Mouse (Mus musculus): ENCODE measurements around the gene Ehf. TPM values are rescaled to one million over a fixed set of nuclear protein-coding genes. Genes with fewer than 3 reads are reported as not detected.

The Ehf gene
- total and polyA plus RNA-seq, 3 experiments, result 2.0 TPM; not detected in 2

GRCm38 (mm10) chr2:103220871-103221270 lies 82.2 kb downstream of the Ehf start:
- TF ChIP-seq CTCF (IDR thresholded peaks at IDR 0.05), result no peak
- no peak for TF ChIP-seq EP300 (IDR thresholded peaks at IDR 0.05; ENCODE audit: insufficient read depth, low read depth, low read length)
- no peak for TF ChIP-seq POLR2A (IDR thresholded peaks at IDR 0.05; ENCODE audit: insufficient read depth, low read depth, low read length)
- no peaks in the 10 kb centered on the region for H3K79me2 ChIP-seq (replicated peaks; ENCODE audit: control insufficient read depth, insufficient read depth, low read length)
- no peaks in the 10 kb centered on the region for H3K36me3 ChIP-seq (ENCODE audit: control insufficient read depth, insufficient read depth, low read length)
- H3K4me1 ChIP-seq (ENCODE audit: control insufficient read depth, insufficient read depth, low read length), result no peaks in the 10 kb centered on the region
- no peak overlapping the region for H3K9ac ChIP-seq (ENCODE audit: low read depth, low read length)
- H3K27ac ChIP-seq, result no peak overlapping the region
- H3K4me3 ChIP-seq, result no peak overlapping the region
- intact Hi-C loops (cut with DNase I), result no loop called here
- no peaks in the 10 kb centered on the region for H3K27me3 ChIP-seq (ENCODE audit: control insufficient read depth, insufficient read depth, low read length)
- 86% methylated on average over 2 of the region's 2 CpGs for WGBS
- DNase-seq, result no peak

- WGBS, result 82% methylated on average over 4 of the region's 4 CpGs
- intact Hi-C loops (cut with DNase I), result no loop called here
Measured at GRCm38 (mm10) chr2:103218323-103218722, 84.8 kb downstream of the Ehf start.

GRCm38 (mm10) chr2:103215801-103216200 lies 87.3 kb downstream of the Ehf start:
- Histone ChIP-seq H3K27ac (no peak overlapping the region), H3K36me3 (ENCODE audit: control insufficient read depth, insufficient read depth, low read length) (no peaks in the 10 kb centered on the region), H3K4me1 (ENCODE audit: control insufficient read depth, insufficient read depth, low read length) (no peaks in the 10 kb centered on the region), H3K27me3 (ENCODE audit: control insufficient read depth, insufficient read depth, low read length) (no peaks in the 10 kb centered on the region), H3K4me3 (no peak overlapping the region), H3K79me2 (replicated peaks; ENCODE audit: control insufficient read depth, insufficient read depth, low read length) (no peaks in the 10 kb centered on the region), H3K9ac (ENCODE audit: low read depth, low read length) (no peak overlapping the region)
- 89% methylated on average over 4 of the region's 4 CpGs for WGBS
- TF ChIP-seq EP300 (IDR thresholded peaks at IDR 0.05; ENCODE audit: insufficient read depth, low read depth, low read length) (no peak), CTCF (IDR thresholded peaks at IDR 0.05) (no peak), POLR2A (IDR thresholded peaks at IDR 0.05; ENCODE audit: insufficient read depth, low read depth, low read length) (no peak)
- intact Hi-C loops (cut with DNase I), result no loop called here
- DNase-seq, result no peak

More at GRCm38 (mm10) chr2:103218323-103218722, 84.8 kb downstream of the Ehf start:
- no peak overlapping the region for H3K4me3 ChIP-seq
- no peak for TF ChIP-seq EP300 (IDR thresholded peaks at IDR 0.05; ENCODE audit: insufficient read depth, low read depth, low read length)
- TF ChIP-seq CTCF (IDR thresholded peaks at IDR 0.05), result no peak
- no peak for TF ChIP-seq POLR2A (IDR thresholded peaks at IDR 0.05; ENCODE audit: insufficient read depth, low read depth, low read length)
- H3K36me3 ChIP-seq (ENCODE audit: control insufficient read depth, insufficient read depth, low read length), result no peaks in the 10 kb centered on the region
- DNase-seq, result no peak
- H3K4me1 ChIP-seq (ENCODE audit: control insufficient read depth, insufficient read depth, low read length), result no peaks in the 10 kb centered on the region
- H3K79me2 ChIP-seq (replicated peaks; ENCODE audit: control insufficient read depth, insufficient read depth, low read length), result no peaks in the 10 kb centered on the region
- no peaks in the 10 kb centered on the region for H3K27me3 ChIP-seq (ENCODE audit: control insufficient read depth, insufficient read depth, low read length)
- H3K27ac ChIP-seq, result no peak overlapping the region
- no peak overlapping the region for H3K9ac ChIP-seq (ENCODE audit: low read depth, low read length)

GRCm38 (mm10) chr2:103214861-103215260 lies 88.2 kb downstream of the Ehf start:
- H3K36me3 ChIP-seq (ENCODE audit: control insufficient read depth, insufficient read depth, low read length), result no peaks in the 10 kb centered on the region
- H3K79me2 ChIP-seq (replicated peaks; ENCODE audit: control insufficient read depth, insufficient read depth, low read length), result no peaks in the 10 kb centered on the region
- DNase-seq, result no peak
- no peaks in the 10 kb centered on the region for H3K4me1 ChIP-seq (ENCODE audit: control insufficient read depth, insufficient read depth, low read length)
- H3K9ac ChIP-seq (ENCODE audit: low read depth, low read length), result no peak overlapping the region
- TF ChIP-seq CTCF (IDR thresholded peaks at IDR 0.05) (no peak), EP300 (IDR thresholded peaks at IDR 0.05; ENCODE audit: insufficient read depth, low read depth, low read length) (no peak), POLR2A (IDR thresholded peaks at IDR 0.05; ENCODE audit: insufficient read depth, low read depth, low read length) (no peak)
- intact Hi-C loops (cut with DNase I), result no loop called here
- WGBS, result 88% methylated on average over 8 of the region's 8 CpGs
- H3K27ac ChIP-seq, result no peak overlapping the region
- H3K27me3 ChIP-seq (ENCODE audit: control insufficient read depth, insufficient read depth, low read length), result no peaks in the 10 kb centered on the region
- H3K4me3 ChIP-seq, result no peak overlapping the region

GRCm38 (mm10) chr2:103213547-103213946 lies 89.5 kb downstream of the Ehf start:
- WGBS, result 68% methylated on average over 1 of the region's 1 CpGs
- Histone ChIP-seq H3K27me3 (ENCODE audit: control insufficient read depth, insufficient read depth, low read length) (no peaks in the 10 kb centered on the region), H3K4me1 (ENCODE audit: control insufficient read depth, insufficient read depth, low read length) (no peaks in the 10 kb centered on the region), H3K4me3 (no peak overlapping the region), H3K36me3 (ENCODE audit: control insufficient read depth, insufficient read depth, low read length) (no peaks in the 10 kb centered on the region), H3K27ac (no peak overlapping the region), H3K9ac (ENCODE audit: low read depth, low read length) (no peak overlapping the region), H3K79me2 (replicated peaks; ENCODE audit: control insufficient read depth, insufficient read depth, low read length) (no peaks in the 10 kb centered on the region)
- no peak for TF ChIP-seq EP300 (IDR thresholded peaks at IDR 0.05; ENCODE audit: insufficient read depth, low read depth, low read length)
- TF ChIP-seq POLR2A (IDR thresholded peaks at IDR 0.05; ENCODE audit: insufficient read depth, low read depth, low read length), result no peak
- no peak for TF ChIP-seq CTCF (IDR thresholded peaks at IDR 0.05)
- no peak for DNase-seq
- intact Hi-C loops (cut with DNase I), result no loop called here

Other genes starting within 250 kb of the Ehf start
- 100 to 1,000 TPM; 147 to 162 TPM for gene Pdhx, start 229.8 kb downstream of the Ehf start, total RNA-seq (2021)
- 102 and 124 TPM in 2 replicates for gene Pdhx, start 229.8 kb downstream of the Ehf start, polyA plus RNA-seq (2012; rRNA removed)
- gene Apip, start 229.6 kb downstream of the Ehf start, total RNA-seq (2021), result 10 to 100 TPM; 62.5 to 74.7 TPM
- 44.2 and 65.5 TPM in 2 replicates for gene Apip, start 229.6 kb downstream of the Ehf start, polyA plus RNA-seq (2012; rRNA removed)
- gene Elf5, start 108.4 kb upstream of the Ehf start, total RNA-seq (2021), result not detected
- gene Elf5, start 108.4 kb upstream of the Ehf start, polyA plus RNA-seq (2012; rRNA removed), result 0.33 TPM in 1 of 2 replicates, not detected in the other
- 100 to 1,000 TPM; 236 to 262 TPM for gene Cat, start 181.9 kb upstream of the Ehf start, total RNA-seq (2021)
- gene Cat, start 181.9 kb upstream of the Ehf start, polyA plus RNA-seq (2012; rRNA removed), result 122 and 158 TPM in 2 replicates